Mouse (Mus musculus) cerebellum, adult 9-10 months (tissue): ENCODE measurements around the gene BC017158.
"Not testable (repeated sequence)": the region's sequence is repeated elsewhere in the genome, so short reads cannot be mapped to it uniquely, and the experiment has no call there.

ENCODE experiments used
- DNase-seq: peaks from one replicate; pipeline ENCODE4 v3.0.0; 2022

Gene BC017158

DNA sequence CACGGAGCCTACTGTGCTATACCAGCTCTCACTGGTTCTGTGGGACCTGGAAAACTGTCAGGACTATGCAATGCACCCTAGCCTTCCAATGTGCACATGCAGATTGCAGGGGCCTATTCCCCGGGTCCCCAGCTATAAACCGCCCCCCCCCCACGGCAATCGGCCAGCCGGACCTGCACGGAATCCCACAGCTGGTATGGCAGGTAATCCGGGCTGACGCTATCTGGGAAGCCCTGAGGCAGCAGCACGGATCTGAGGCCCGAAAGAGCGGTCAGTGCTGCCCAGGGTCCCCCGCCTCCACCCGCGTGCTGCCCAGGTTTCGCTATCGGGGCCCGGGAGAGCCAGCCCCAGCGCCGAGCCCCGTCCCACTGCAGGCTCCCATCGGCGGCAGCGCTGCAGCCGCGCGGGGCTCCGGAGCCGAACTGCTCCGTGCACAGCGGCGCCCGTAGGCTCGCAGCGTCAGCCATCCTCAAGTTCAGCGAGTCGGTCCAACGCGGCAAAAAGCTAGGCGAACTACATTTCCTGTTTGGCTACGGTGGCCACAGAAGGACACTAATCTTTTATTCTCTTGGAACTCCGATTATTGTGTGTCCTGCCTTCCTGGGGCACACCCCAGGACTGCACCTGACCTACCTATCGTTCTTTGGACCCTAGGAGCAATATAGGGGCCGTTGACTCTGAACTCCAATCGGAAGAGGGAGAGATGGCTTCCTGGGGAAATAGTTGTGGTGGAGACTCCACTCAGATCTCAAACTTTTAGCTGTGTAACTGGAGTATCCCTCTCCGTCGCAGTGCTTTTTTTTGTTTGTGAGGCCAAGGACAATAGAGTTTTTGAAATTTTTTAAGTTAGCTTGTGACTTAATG is at the start of gene BC017158:
Gene BC017158, minus strand, starts transcription at position 554 of the 864 bp plus-strand sequence.
- DNase-seq, result peak; percentile 81

GRCm38 (mm10) chr7:128346991-128347390 is 49.0 kb upstream of the BC017158 start:
- DNase-seq, result no peak

- DNase-seq, result no peak
Observed at GRCm38 (mm10) chr7:128346522-128346921, 48.6 kb upstream of the BC017158 start.

DNA sequence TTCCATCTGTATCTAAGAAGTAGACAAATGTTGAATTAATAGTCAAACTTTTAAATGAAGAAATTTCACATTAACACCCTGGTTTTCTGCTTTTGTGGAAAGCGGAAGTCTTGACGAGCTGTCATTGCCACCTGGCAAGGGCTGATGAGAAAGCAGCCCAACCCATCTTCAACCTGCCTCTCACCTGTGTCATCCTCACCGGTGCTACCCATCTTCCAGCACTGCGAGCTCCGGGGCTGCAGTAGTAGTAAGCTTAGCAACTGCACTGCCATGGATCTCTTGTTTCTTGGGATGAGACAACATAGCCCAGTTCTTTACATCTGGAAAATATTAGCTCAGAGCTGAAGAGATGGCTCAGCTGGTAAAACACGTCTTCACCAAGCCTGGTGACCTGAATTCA is 47.7 kb upstream of the BC017158 start:
- DNase-seq, result no peak

GRCm38 (mm10) chr7:128344928-128345653 is 47.1 kb upstream of the BC017158 start:
- DNase-seq, result peak; percentile 85

- DNase-seq, result no peak
Observed at GRCm38 (mm10) chr7:128344488-128344887, 46.5 kb upstream of the BC017158 start.

GRCm38 (mm10) chr7:128342691-128343090 is 44.7 kb upstream of the BC017158 start:
- not testable (repeated sequence) for DNase-seq

- DNase-seq, result not testable (repeated sequence)
Observed at GRCm38 (mm10) chr7:128340321-128340720, 42.4 kb upstream of the BC017158 start.

GRCm38 (mm10) chr7:128332896-128333295 is 34.9 kb upstream of the BC017158 start:
- no peak for DNase-seq

DNA sequence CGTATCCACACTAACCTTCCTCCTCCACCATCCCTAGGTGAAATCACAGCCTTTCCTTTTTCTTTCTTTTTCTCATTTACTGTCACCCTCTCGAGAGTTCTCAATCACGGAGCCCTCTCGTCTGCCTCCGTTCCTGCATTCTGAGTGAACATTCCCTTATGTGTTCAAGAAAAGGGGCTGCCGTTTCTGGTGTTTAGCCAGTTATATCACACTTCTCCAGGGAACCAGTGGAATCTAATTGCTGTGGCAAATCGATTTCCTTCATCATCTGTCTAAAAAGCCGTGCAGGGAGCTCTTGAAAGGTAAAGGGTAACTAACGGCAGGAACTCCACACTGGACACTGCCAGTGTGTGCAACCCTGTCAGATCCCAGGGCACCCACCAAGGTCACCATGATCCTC is 33.0 kb upstream of the BC017158 start:
- no peak for DNase-seq

DNA sequence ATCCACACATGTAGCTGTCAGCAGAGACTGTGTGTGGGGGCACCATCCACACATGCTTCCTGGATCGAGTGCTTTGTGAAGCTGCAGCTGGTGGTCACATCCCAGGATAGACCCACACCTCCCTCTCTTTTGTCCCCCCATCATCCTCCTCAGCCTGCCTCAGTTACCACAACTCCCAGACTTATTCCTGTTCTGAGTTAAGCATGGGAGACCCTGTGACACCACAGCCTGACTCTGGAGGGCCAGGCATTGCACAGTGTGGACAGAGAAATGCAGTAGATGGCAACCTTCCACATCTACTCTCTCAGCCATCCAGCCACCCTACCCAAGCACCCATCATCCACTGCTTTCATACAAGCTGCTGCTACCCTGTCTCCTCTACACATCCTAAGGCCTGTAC is 27.0 kb upstream of the BC017158 start:
- DNase-seq, result no peak

DNA sequence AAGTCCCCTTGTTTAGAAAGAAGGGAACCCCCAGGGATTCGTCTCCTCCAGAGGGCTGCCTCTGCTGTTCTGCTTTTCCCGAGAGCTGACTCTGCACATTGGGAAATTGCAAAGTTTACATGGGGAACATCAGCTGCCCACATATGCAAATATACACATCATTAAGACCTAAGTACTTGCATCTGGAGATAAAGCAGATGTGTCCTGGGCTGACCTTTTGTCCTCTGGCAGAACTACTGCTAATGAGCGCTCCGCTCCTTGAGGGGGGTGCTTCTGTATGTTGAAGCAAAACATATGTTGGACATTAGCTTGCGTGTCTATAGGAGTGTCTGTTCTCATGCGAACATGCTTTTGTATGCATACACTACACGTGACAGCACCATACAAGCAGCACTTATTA is 23.3 kb upstream of the BC017158 start:
- no peak for DNase-seq

GRCm38 (mm10) chr7:128320219-128320816 is 22.3 kb upstream of the BC017158 start:
- no peak for DNase-seq

- no peak for DNase-seq
Observed at GRCm38 (mm10) chr7:128319140-128319539, 21.2 kb upstream of the BC017158 start.

DNA sequence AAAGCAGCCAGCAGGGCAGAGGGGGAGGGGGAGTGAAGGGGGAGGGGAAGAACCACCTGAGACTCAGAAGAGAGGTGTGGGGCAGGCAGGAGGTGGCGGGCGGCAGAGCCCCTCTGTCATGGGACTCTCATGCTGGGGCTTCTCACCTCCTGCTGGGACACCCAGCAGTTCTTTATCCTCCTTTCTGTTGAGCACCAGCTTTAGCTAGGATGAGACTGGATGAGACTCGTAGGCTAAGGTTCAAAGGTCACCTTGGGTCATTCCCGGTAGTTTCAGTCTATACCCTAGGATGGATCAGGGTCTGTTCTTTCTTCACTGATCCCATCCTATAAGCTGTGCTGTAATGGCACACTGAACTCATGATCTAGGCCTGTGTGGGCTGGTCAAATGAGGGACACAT is 19.0 kb upstream of the BC017158 start:
- no peak for DNase-seq

DNA sequence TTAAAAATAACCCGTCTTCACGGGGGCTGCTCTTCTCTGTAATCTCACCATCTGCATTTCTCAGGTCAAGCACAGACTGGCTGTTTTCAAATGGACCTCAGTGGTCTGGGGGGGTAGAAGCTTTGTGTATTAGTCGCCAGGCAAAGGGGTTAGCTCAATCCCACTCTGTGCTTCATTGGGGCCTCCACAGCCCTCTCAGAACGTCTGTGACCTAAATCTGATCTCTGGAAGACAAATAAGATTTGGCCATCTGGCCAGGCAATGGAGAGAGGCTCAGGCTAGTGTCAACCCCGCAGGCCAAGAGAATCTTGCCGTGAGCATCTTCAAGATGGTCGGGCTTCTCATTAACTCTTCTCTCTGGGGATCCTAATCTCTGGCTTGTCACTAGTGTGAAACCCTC is 16.5 kb upstream of the BC017158 start:
- DNase-seq, result no peak

DNA sequence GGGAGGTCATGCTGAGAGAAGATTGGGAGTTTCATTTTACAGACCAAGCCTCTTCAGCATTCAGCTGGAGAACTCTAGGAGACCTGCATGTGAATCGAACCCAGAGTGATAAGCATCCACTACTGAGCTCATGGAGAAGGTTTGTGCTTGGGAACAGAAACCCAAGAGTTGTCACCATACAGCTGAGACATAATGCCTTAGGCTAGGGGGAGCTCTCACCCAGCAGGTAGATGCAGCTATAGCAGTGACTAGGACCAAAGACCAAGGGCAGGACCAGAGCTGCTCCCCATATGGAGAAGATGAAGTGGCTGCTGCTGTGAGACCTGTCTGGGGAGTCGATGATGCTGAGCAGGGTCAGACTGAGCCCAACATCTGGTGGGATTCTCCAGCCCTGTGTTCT is 15.6 kb upstream of the BC017158 start:
- DNase-seq, result no peak

DNA sequence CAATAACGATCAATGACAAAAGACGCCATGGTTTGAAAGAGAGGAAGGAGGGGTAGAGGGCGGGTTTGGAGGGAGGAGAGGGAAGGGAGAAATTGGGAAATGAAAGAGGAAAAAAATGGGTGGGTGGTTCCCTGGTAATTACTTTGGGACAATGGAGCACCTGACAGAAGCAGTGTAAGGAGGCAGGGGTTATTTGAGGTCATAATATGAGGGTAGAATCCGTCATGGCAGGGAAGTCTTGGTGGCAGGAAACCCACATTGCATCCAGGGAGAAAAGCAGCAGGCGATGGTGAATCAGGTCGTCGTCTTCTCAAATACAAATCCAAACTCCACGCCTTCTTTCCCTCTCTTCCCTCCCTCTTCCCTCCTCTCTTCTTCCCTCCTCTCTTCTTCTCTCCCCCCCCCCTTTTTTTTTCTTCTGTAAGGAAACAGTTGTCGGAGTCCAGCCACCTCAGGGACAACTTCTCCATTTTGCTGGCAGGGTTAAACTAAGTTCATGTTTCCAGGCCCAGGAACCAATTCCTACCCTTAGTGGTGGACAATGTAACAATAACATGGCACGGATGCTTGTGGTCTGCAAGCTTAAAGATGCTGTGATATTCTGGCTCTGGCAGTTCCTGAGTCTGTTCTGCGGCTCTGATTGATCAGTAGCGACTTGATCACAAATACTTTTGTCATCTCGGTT is 14.5 kb upstream of the BC017158 start:
- no peak for DNase-seq

GRCm38 (mm10) chr7:128311811-128312210 is 13.8 kb upstream of the BC017158 start:
- DNase-seq, result no peak

GRCm38 (mm10) chr7:128311263-128311662 is 13.3 kb upstream of the BC017158 start:
- no peak for DNase-seq

DNA sequence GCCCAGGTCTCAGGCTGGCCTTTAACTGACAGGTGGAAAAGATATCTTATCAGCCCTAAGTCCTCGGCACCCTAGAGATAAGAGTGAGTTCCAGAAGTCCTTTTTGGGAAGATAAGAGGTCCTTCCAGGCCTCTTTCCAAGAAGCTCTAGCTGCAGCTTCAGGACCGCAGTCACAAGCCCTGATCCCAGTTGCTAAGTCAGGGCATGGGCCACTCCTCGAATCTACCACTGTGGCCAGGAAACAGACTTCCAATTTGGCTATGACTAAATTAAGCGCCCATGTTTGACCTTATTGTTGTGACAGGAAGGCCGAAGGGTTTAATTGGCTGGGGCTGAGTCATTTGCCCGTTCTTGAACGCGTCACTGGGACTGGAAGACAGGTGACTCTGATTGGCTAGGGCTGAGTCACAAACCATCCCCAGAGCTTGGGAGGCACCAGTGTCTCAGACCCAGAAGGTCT is 12.3 kb upstream of the BC017158 start:
- no peak for DNase-seq

- DNase-seq, result no peak
Observed at GRCm38 (mm10) chr7:128309776-128310175, 11.8 kb upstream of the BC017158 start.

DNA sequence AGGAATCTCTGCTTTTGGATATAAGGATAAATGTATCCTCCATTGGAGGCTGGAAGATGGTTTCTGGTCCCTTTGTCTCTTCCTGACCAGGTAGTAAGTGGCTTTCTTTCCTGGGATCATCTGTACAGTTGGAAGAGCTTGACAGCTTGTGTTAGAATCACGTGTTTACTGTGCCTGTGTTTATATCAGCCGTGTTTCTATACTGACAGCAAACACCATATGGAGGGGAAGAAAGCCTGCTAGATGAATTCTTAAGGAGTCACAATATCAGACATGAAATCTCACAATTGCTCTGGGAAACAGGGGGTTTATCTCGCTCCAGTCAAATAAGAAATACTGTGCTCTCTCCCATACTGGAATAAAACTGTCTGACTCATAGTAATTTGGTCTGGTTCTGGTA is 11.2 kb upstream of the BC017158 start:
- DNase-seq, result no peak
